Mouse (Mus musculus): Measurements from ENCODE around the gene Milr1. TPM values are rescaled to one million over a fixed set of nuclear protein-coding genes. Genes with fewer than 3 reads are reported as not detected.

The Milr1 gene
- total RNA-seq (2023), result 100 to 1,000 TPM; 118 to 125 TPM

DNA sequence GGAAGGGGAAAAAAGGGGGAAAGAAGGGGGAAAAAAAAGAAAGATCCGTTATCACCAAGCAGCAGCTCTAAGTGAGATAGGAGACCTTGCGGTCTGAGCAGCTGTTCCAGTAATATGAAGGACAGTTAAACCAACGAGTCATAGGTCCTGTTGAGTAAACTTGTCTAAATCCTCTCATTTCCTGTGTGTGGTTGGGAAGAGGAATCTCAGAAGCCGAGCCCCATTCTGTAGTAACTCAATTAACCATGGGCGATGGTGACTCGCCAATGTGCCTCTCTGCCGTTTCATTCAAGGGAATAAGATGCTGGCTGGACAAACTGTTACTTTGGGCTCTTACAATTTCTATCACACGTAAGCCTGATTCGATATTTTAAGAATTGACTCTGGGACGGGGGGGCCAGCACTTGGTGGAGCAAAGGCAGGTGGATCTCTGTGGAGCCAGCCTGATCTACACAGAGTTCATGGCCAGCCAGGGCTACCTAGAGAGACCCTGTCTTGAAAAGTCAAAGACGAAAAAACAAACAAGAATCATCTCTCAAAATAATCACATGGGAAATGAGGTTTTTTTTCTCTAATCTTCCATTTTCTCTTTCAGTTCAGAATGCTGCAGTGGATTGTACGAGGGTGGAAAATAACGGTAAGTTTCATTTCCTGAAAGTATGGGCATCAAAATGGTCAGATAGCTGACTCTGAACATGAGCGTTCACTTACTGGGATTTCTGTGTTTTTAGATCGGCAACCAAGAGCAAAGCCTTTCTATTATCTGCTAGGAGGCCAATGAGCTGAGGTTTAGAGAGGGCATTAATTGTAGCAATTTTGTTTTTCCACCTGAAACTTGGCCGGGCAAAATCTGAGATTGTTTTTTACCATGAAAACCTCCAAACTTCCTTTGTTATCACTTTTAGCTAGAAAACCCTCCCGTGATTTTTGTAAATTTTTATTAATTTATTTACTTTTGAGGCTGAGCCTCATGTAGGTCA, at the start of gene Milr1:
TSS of gene Milr1 (plus strand) at position 188 of the 980 bp plus-strand sequence.

DNA sequence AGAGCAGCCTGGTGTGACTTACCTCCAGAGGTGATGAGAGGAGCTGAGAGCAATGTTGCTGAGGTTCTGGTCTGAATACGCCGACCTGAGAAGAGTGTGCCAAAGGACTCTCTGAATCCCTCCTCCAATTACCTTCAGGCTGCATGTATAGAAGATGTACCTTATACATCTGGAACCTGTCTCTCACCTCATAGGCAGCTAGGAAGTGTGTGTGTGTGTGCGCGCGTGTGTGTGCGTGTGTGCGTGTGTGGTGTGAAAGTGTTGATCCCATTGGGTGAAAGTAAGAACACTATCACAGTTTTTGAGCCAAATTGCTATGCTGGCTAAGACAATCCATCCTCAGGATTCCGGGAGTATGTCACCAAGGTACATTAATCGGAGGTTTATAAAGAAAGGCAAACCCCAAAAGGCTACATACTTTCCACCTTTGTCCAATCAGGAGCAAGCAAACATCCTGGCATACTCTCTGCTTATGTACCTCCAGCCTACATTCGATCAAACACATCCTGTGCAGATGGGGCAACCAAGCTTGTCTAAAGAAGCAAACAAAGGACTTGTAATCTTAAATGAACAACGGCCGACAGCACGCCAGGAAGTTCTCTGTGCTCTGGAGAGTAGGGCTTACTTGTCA, 790 bp upstream of the Milr1 start, which contains the start of gene Pecam1:
TSS of gene Pecam1 (minus strand) at position 508 of the 631 bp plus-strand sequence.

DNA sequence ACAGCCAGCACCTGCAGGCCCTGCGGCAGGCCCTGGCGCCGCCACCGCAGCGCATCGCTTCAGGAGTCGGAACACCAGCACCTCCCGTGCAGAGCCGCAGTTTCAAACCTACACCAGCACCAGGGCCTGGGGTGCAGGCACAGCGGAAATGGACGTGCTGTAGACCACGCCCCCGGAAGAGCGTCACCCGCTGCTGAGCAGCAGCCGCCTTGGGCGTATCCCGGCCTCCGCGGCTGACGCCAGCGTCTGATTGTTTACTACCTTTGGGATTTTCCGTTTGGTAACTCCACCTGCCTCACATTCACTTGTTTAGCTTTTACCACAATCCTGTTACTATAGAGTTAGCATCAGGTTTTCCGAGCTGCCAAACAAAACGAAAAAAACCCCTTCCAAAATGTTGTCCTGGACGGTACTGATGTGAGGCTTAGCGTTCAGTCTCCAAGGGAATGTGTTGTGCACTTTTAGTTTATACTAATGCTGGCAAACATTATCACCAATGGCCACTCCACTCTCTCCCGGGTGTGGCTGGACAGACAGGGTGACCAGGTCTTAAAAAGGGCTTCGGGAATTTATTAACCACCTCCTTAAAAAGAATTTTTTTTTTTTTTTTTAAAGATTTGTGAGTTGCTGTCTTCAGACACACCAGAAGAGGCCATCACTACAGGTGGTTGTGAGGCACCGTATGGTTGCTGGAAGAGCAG, 28.5 kb downstream of the Milr1 start, which contains the start of gene Polg2:
TSS of gene Polg2 (minus strand) at position 150 of the 701 bp plus-strand sequence.

DNA sequence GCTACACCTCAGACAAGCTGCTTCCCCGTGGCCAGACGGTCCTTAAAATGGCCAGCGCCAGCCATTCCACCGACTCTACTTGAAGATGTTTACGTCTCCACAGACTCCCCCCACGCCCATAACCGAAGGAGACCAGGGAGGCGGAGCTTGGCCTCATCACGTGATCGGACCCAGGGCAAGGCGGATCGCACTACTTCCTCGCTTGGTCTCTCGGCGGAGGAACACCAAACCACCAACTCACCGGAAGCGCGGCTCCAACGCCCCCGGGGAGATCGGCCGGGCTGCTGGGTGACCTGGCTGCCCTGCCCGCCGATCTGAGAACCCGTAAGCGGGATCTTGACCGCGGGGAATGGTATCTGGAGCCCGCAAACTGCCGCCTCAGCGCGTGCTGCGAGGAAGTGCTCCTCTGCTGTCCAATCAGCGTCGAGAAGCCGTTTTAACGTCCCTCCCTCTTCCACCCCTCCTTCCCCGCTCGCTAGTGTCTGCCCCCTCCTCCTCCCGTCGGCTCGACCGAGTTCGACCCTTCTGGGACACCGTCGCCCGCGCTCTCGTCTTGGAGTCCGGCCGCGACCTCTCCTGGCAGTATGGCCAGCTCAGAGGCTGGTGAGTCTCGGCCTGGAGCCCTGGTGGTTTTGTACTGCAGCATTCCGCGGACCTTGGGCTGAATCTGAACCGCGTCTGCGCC, 37.9 kb downstream of the Milr1 start, which contains the start of the genes Ddx5 and Cep95:
TSS of gene Ddx5 (minus strand) at position 411 of the 685 bp plus-strand sequence.
TSS of gene Cep95 (plus strand) at position 478 of the 685 bp plus-strand sequence.

Other genes with a start within 250 kb of the Milr1 start
- 10 to 100 TPM; 34.2 to 39.4 TPM for gene Tex2, start 137.8 kb upstream of the Milr1 start, total RNA-seq (2023)
- 10 to 100 TPM in 1 of 2 experiments, 1 to 10 TPM in 1; 10.0 to 10.3 TPM for gene Pecam1, start 598 bp upstream of the Milr1 start, total RNA-seq (2023)
- gene Polg2, start 28.3 kb downstream of the Milr1 start, total RNA-seq (2023), result 10 to 100 TPM; 11.3 to 13.7 TPM
- 1,000 to 10,000 TPM; 1,273 to 1,361 TPM for gene Ddx5, start 38.0 kb downstream of the Milr1 start, total RNA-seq (2023)
- gene Cep95, start 38.0 kb downstream of the Milr1 start, total RNA-seq (2023), result 10 to 100 TPM; 19.3 to 19.5 TPM
- gene Smurf2, start 169.5 kb downstream of the Milr1 start, total RNA-seq (2023), result 10 to 100 TPM; 35.9 to 36.1 TPM
- 100 to 1,000 TPM; 102 to 109 TPM for gene Kpna2, start 248.3 kb downstream of the Milr1 start, total RNA-seq (2023)